Mouse (Mus musculus): Measurements from ENCODE around the gene 1700016C15Rik. TPM values are rescaled to one million over a fixed set of nuclear protein-coding genes. Genes with fewer than 3 reads are reported as not detected.

The 1700016C15Rik gene
- polyA plus RNA-seq, 1 experiment from 2014 or later, result not detected

DNA sequence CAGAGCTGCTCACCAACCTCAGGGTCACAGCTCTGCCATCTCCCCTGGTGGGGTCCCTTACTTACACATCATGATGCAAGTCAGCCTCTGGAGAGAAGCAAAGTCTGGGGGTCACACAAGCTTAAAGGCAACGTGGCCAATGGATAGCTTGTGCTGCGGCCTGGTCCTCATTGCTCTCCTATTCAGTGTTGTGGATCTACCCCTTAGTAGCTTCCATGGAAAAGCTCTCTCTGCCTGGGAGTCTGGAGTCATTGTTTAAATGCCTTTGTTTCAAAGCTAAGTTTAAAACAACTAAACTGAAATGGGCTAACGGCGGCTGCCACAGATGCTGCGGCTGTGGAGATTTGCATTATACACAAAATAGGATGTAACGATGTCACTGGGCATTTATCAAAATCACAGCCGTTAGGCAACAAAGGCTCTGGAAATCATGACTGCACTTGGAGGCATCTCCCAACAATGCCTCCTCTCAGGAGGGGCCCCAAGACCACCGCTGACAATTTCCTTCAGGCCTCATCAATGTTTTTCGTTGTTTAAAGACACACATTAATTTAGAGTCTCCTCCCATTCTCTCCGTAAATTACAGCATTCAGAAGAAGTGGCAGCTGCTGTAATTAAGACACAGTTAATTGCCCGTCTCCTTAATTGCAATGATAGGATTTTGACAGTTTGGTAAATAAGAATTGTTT is 11.1 kb upstream of the 1700016C15Rik start:
- no peaks in the 10 kb centered on the region for H3K36me3 ChIP-seq
- H3K9ac ChIP-seq, result no peak overlapping the region
- H3K27me3 ChIP-seq, result no peaks in the 10 kb centered on the region
- H3K9me3 ChIP-seq, result no peaks in the 10 kb centered on the region
- H3K4me2 ChIP-seq (replicated peaks), result no peak overlapping the region
- H3K4me1 ChIP-seq, result no peaks in the 10 kb centered on the region
- ATAC-seq (ENCODE audit: insufficient number of reproducible peaks, insufficient read depth, low FRiP score, low TSS enrichment), result no peak
- 52% methylated on average over 11 of the region's 11 CpGs for WGBS
- no peak overlapping the region for H3K4me3 ChIP-seq
- H3K27ac ChIP-seq, result no peak overlapping the region

DNA sequence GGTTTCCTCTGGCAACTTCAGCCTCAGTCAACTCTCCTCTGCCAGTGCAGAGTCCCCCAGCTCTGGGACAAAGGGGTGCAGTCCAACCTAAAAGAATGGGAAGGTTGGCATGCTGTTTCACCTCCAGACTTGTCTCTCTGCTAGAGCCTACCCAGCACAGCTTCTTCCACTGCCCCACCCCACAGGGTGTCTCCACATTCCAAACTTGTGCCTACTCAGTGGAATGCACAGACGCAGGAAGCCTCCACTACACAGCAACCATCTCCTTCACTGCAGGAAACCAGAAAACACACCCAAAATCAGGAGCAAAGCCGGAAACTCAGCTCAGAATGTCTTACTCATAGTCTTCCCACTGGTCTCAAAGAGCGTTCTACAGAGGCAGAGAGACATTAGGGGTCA is 10.6 kb upstream of the 1700016C15Rik start:
- ATAC-seq (ENCODE audit: insufficient number of reproducible peaks, insufficient read depth, low FRiP score, low TSS enrichment), result no peak
- H3K27me3 ChIP-seq, result no peaks in the 10 kb centered on the region
- no peaks in the 10 kb centered on the region for H3K9me3 ChIP-seq
- 72% methylated on average over 3 of the region's 3 CpGs for WGBS
- no peak overlapping the region for H3K4me3 ChIP-seq
- H3K4me1 ChIP-seq, result no peaks in the 10 kb centered on the region
- H3K36me3 ChIP-seq, result no peaks in the 10 kb centered on the region
- H3K9ac ChIP-seq, result no peak overlapping the region
- no peak overlapping the region for H3K4me2 ChIP-seq (replicated peaks)
- no peak overlapping the region for H3K27ac ChIP-seq

DNA sequence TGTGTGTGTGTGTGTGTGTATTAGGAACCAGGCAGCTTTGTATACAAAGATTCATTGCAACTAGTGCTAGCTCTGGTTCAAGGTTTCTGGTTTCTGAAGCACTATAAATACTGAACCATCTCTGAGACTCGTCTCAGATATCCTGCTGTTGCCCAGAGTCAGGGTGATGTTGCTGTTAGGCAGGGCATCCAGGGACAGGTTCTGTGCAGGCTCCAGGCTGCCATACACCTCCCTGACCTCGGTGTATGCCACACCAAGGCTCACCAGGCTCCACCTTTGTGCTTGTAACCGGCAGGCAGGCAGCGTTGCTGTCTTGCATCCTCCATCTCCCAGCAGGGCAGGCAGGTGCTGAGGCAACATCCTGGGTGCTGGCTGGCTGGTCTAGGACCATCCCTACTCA is 5.8 kb upstream of the 1700016C15Rik start:
- no peak overlapping the region for H3K4me2 ChIP-seq (replicated peaks)
- ATAC-seq (ENCODE audit: insufficient number of reproducible peaks, insufficient read depth, low FRiP score, low TSS enrichment), result no peak
- no peaks in the 10 kb centered on the region for H3K4me1 ChIP-seq
- no peak overlapping the region for H3K4me3 ChIP-seq
- H3K27ac ChIP-seq, result no peak overlapping the region
- 78% methylated on average over 4 of the region's 4 CpGs for WGBS
- no peaks in the 10 kb centered on the region for H3K36me3 ChIP-seq
- H3K27me3 ChIP-seq, result no peaks in the 10 kb centered on the region
- no peaks in the 10 kb centered on the region for H3K9me3 ChIP-seq
- no peak overlapping the region for H3K9ac ChIP-seq

DNA sequence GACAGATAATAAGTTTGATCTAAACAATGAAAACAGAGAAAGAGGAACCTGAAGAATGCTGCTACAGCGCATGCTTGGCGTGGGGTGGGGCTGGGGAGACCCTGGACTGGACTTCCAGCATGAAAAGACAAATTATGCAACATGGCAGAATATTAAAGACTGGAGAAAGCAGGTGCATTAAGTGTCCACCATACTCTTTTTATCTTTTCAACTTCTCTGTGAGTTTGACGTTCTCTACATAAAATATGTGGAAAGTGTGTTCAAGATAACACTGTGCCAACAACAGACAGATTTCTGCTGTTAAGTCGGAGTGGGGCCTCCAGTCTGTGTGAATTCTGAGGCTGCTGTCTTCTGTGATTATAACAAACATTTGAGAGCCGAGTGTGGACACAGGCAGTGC is 2.7 kb upstream of the 1700016C15Rik start:
- Histone ChIP-seq H3K4me2 (replicated peaks) (no peak overlapping the region), H3K4me1 (no peaks in the 10 kb centered on the region), H3K27ac (no peak overlapping the region), H3K9ac (no peak overlapping the region), H3K4me3 (no peak overlapping the region), H3K27me3 (no peaks in the 10 kb centered on the region), H3K36me3 (no peaks in the 10 kb centered on the region), H3K9me3 (no peaks in the 10 kb centered on the region)
- 73% methylated on average over 5 of the region's 5 CpGs for WGBS
- ATAC-seq (ENCODE audit: insufficient number of reproducible peaks, insufficient read depth, low FRiP score, low TSS enrichment), result no peak

DNA sequence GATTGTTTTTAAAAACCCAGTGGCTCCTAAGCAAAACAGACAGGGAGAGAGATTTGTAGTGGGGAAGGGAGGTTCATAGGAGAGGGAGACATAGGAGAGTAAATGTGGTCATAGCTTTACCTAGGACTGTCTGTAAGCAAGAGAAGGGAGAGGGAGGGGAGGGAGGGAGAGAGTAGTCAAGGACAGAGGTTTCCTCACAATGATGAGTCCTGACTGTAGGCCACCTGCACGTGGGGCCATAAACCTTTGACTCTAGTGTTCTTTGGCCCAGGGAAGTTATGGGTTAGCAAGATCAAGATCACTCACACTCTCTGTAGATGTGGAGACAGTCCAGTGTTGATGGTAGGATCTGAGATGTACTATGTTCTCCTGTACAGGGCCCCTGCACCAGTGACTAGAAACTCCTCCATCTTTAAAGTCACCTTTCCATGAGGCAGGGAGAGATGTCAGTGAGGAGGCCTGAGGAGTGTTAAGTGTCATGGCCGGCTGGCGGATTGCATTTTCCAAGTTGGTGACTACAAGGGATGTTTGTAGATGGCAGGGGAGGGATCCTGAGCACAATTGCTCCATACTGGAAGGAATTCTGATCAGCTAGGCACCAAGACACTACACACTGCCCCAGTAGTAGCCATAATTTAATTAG is 1.6 kb upstream of the 1700016C15Rik start:
- no peak overlapping the region for H3K27ac ChIP-seq
- H3K27me3 ChIP-seq, result no peaks in the 10 kb centered on the region
- no peaks in the 10 kb centered on the region for H3K9me3 ChIP-seq
- no peak overlapping the region for H3K9ac ChIP-seq
- ATAC-seq (ENCODE audit: insufficient number of reproducible peaks, insufficient read depth, low FRiP score, low TSS enrichment), result no peak
- no peak overlapping the region for H3K4me2 ChIP-seq (replicated peaks)
- no peaks in the 10 kb centered on the region for H3K4me1 ChIP-seq
- no peak overlapping the region for H3K4me3 ChIP-seq
- 87% methylated on average over 3 of the region's 3 CpGs for WGBS
- no peaks in the 10 kb centered on the region for H3K36me3 ChIP-seq

- no peak overlapping the region for H3K4me3 ChIP-seq
- no peak overlapping the region for H3K27ac ChIP-seq
- WGBS, result 87% methylated on average over 3 of the region's 3 CpGs
- H3K36me3 ChIP-seq, result no peaks in the 10 kb centered on the region
- no peak for ATAC-seq (ENCODE audit: insufficient number of reproducible peaks, insufficient read depth, low FRiP score, low TSS enrichment)
- no peaks in the 10 kb centered on the region for H3K27me3 ChIP-seq
- no peaks in the 10 kb centered on the region for H3K9me3 ChIP-seq
- no peak overlapping the region for H3K9ac ChIP-seq
- no peak overlapping the region for H3K4me2 ChIP-seq (replicated peaks)
- H3K4me1 ChIP-seq, result no peaks in the 10 kb centered on the region
Observed at GRCm38 (mm10) chr1:177731973-177732372, 2.4 kb downstream of the 1700016C15Rik start.

DNA sequence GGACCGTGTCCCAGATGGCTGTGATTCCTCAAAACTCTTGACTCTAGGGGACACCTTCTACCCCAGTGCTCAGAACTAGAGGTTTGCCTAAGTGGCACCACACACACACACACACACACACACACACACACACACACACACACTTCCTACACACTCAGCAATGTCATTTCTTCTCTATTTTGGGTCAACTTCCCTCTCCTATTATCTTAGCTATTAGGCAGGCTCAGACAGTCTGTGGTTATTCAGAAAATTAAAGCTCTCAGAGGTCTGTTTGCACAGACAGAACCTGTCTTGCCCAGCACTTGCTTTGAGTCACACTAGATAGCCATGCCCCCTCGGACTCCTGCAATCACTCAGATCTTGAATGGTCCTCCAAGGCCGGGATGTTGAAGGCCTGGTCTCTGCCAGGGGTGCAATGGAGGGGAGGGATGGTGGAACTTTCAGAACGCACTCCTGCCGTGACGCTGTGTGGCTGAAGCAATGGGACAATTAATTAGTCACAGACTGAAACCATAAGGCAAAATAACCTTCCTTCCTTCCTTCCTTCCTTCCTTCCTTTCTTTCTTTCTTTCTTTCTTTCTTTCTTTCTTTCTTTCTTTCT is 8.0 kb downstream of the 1700016C15Rik start:
- WGBS, result 54% methylated on average over 6 of the region's 6 CpGs

GRCm38 (mm10) chr1:177740707-177741106 is 11.1 kb downstream of the 1700016C15Rik start:
- Histone ChIP-seq H3K4me1 (no peaks in the 10 kb centered on the region), H3K9ac (no peak overlapping the region), H3K27me3 (no peaks in the 10 kb centered on the region), H3K9me3 (no peaks in the 10 kb centered on the region), H3K36me3 (no peaks in the 10 kb centered on the region), H3K4me2 (replicated peaks) (no peak overlapping the region), H3K27ac (no peak overlapping the region), H3K4me3 (no peak overlapping the region)
- no peak for ATAC-seq (ENCODE audit: insufficient number of reproducible peaks, insufficient read depth, low FRiP score, low TSS enrichment)
- 56% methylated on average over 1 of the region's 1 CpGs for WGBS

More for the DNA sequence above, 8.0 kb downstream of the 1700016C15Rik start:
- Histone ChIP-seq H3K4me1 (no peaks in the 10 kb centered on the region), H3K27me3 (no peaks in the 10 kb centered on the region), H3K4me2 (replicated peaks) (no peak overlapping the region), H3K27ac (no peak overlapping the region), H3K4me3 (no peak overlapping the region), H3K9me3 (no peaks in the 10 kb centered on the region), H3K36me3 (no peaks in the 10 kb centered on the region), H3K9ac (no peak overlapping the region)
- no peak for ATAC-seq (ENCODE audit: insufficient number of reproducible peaks, insufficient read depth, low FRiP score, low TSS enrichment)

DNA sequence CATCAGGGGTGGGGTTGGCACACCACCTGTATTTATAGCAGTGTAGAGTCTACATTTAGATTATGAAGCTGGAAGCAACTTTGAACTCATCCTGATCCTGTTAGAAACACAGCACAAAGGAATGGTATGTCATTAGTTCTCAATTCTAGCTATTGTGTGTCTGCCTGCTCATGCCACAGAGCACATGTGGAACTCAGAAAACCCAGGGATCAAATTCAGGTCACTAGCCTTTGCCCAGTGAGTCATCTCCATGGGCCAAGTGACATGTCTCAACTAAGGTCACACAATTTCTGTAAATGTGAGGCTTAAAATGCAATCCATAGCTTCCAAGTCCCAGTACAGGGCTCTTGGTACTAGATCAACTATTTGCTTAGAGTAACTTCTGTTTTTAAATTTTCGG is 12.5 kb downstream of the 1700016C15Rik start:
- Histone ChIP-seq H3K9ac (no peak overlapping the region), H3K4me3 (no peak overlapping the region), H3K4me1 (no peaks in the 10 kb centered on the region), H3K9me3 (no peaks in the 10 kb centered on the region), H3K4me2 (replicated peaks) (no peak overlapping the region), H3K36me3 (no peaks in the 10 kb centered on the region), H3K27ac (no peak overlapping the region), H3K27me3 (no peaks in the 10 kb centered on the region)
- WGBS, result 82% methylated on average over 1 of the region's 1 CpGs
- ATAC-seq (ENCODE audit: insufficient number of reproducible peaks, insufficient read depth, low FRiP score, low TSS enrichment), result no peak

- Histone ChIP-seq H3K36me3 (no peaks in the 10 kb centered on the region), H3K9ac (no peak overlapping the region), H3K27me3 (no peaks in the 10 kb centered on the region), H3K4me2 (replicated peaks) (no peak overlapping the region), H3K4me3 (no peak overlapping the region), H3K9me3 (0 out of 2 replicates have a peak, but pooled peaks cover 5% of the 10 kb centered on the region), H3K27ac (no peak overlapping the region), H3K4me1 (no peaks in the 10 kb centered on the region)
- 70% methylated on average over 7 of the region's 7 CpGs for WGBS
- ATAC-seq (ENCODE audit: insufficient number of reproducible peaks, insufficient read depth, low FRiP score, low TSS enrichment), result no peak
Observed at GRCm38 (mm10) chr1:177744521-177745325, 15.1 kb downstream of the 1700016C15Rik start.

DNA sequence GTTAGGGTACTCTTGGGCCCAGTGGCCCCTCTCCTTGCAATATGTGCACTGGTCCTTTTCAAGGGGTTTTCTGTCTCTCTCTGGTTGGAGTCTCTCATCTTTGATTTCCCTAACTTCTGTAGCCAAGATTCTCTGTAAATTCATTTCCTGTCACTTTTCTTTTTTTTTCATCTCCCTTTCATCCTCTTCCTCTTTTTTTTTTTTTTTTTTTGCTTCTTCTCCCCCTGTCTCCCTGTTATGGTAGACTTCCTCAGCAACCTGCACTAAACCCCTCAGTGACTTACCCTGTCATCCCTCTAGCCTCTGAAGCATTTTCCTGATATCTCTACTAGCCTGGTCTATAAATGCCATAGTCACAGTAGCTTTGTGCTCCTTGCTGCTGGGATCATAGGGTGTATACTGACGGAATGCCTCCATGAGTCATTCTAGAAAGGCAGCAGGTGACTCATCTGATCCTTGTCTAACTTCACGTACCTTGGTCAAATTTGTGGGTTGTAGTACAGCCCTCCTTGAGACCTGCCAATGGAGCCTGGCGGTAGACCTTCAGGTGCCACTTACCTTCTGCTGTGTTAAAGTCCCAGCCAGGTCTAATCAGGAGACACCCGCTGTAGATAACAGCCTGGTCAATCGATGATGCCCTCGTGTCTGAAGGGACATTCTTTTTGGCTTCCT is 18.4 kb downstream of the 1700016C15Rik start:
- ATAC-seq (ENCODE audit: insufficient number of reproducible peaks, insufficient read depth, low FRiP score, low TSS enrichment), result no peak
- Histone ChIP-seq H3K9ac (no peak overlapping the region), H3K9me3 (peaks cover 15% of the 10 kb centered on the region), H3K4me2 (replicated peaks) (no peak overlapping the region), H3K4me3 (no peak overlapping the region), H3K36me3 (0 out of 2 replicates have a peak, but pooled peaks cover 8% of the 10 kb centered on the region), H3K27ac (no peak overlapping the region), H3K27me3 (no peaks in the 10 kb centered on the region), H3K4me1 (no peaks in the 10 kb centered on the region)
- 96% methylated on average over 6 of the region's 6 CpGs for WGBS

Data from embryonic facial prominence, embryonic 12.5 days (tissue).